Mouse (Mus musculus) 3T3-L1 (cell line): ENCODE measurements around the gene Kctd11.
"Not testable (repeated sequence)": the region's sequence is repeated elsewhere in the genome, so short reads cannot be mapped to it uniquely, and the experiment has no call there.

Experiments used
- DNase-seq: peaks from one replicate; pipeline ENCODE4 v3.0.0-alpha.2; 2015; ENCODE audit warnings: low read depth, low spot score

Gene Kctd11

DNA sequence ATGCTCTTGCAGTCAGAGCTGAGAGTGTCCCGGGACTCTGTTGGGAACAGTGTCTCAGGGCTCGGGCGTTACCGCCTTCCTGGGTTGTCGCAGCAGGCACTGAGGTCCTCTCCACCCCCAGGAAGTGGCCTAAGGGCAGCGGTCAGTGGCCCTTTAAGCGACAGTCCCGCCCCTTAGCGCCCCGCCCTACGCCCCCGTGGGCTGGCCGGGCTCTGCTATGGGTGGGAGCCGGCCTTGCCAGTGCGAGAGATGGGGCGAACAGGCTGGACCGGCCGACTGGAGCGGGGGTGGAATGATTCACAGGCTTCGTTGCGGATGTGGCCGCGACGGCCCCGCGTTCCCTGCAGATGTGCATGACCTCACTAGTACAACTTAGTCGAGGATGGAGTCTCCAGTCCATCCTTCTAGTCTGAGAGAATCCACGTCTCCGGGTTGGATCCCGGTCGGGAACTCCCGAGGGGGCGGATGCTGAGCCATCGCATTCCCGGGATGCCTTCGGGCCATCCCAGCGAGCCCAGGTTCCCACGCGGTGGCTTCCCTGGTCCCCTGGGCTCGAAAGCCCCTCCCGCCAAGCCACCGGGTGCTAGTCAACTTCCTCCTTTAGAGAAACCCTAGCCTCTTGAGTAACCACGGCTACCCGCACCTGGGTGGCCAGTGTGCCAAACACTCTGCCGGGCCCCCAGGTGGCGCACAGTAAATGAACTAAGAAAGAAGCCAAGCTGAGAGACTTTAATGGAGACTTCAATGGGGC, at the start of gene Kctd11:
TSS of gene Kctd11 (minus strand) at position 554 of the 751 bp plus-strand sequence.
- DNase-seq, result peak; percentile 86

DNA sequence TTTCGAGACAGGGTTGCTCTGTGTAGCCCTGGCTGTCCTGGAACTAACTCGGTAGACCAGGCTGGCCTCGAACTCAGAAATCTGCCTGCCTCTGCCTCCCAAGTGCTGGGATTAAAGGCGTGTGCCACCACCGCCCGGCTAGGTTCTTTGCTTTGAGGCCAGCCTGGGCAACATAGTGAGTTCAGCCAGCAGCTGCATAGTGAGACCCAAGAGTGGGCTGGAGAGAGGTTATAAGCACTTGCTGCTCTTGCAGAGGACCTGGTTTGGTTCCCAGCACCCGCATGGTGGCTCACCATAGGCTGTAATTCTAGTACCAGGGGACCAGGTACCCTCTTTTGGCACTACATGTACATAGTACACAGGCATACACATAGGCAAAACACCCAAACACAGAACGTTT, 49.0 kb upstream of the Kctd11 start:
- not testable (repeated sequence) for DNase-seq

DNA sequence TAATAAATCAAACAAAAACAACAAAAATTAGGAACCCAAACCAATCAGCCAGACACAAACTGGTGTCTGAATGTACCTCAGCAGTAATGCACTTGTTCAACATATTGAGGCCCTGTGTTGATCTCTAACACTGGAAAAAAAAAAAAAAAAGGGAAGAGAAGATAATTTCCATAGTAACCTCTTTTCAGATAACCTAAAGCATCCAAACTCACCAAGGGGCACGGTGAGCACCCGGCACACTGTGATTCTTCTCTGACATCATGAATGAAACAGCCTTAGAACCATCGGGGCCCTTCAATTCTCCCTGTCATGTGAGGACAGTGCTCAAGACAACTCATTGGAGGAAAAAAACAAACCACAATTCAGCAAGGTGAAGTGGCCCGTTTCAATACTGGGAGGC, 48.5 kb upstream of the Kctd11 start:
- DNase-seq, result no peak

DNA sequence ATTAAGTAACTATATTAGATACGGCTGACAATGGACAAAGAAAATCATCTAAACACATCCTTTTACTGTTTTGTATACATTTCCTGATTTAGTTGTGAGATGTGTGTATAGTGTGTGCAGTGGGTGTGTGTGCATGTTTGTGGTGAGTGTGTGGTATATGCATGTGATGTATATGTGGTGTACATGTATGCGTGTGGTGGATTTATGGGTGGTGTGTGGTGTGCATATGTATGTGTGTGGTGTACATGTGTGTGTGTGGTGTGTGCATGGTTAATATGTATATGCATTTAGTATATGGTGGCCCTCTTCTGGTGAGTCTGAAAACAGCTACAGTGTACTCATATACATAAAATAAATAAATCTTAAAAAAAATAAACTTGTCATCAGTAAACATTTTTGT, 46.3 kb upstream of the Kctd11 start:
- no peak for DNase-seq

DNA sequence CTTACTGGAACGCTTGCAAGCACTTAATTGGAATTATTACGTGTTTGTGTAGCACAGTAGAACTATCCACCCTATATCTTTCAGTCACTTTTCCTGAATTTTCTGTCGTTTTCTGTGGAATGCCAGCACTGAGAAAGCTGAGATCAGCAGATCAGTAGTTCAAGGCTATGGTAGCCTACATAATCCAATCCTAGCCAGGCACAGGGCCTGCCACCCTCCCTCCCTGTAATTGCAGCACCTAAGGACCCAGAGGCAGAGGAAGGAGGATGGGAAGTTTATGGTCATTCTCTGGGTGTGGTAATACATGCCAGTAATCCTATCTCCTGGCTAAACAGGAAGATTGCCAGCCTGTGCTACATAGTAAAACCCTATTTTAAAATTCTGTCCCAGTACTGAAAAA, 41.6 kb upstream of the Kctd11 start:
- DNase-seq, result no peak

DNA sequence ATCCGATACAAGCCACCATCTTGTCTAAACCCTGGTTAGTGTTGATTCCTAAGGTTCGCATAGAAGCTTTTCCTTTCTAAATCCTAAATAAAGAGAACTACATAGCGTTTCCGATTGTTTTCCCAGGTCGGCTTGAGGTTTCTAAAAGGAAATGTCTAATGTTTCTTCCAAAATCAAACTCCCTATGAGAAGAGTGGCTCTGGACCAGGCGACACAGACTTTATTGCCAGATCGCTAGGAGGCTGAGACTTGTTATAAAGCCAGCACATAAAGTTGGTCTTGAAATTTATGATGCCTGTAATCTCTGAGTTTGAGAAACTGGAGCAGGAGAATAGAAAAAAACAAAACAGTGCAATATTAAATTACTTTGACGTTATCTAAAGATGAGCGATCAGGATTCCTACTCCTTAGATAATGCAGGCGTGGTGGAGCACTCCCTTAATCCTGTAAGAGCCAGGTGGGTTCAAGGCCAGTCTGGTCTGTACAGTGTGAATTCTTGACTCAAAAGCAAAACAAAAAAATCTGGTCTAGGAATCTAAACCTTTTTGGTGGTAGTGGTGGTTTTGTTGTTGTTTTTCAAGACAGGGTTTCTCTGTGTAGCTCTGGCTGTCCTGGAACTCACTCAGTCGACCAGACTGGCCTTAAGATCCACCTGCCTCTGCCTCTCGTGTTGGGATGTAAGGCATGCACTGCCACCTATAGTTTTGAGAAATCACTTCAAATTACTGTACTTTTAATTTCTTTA, 41.0 kb upstream of the Kctd11 start:
- peak; percentile 44 for DNase-seq

DNA sequence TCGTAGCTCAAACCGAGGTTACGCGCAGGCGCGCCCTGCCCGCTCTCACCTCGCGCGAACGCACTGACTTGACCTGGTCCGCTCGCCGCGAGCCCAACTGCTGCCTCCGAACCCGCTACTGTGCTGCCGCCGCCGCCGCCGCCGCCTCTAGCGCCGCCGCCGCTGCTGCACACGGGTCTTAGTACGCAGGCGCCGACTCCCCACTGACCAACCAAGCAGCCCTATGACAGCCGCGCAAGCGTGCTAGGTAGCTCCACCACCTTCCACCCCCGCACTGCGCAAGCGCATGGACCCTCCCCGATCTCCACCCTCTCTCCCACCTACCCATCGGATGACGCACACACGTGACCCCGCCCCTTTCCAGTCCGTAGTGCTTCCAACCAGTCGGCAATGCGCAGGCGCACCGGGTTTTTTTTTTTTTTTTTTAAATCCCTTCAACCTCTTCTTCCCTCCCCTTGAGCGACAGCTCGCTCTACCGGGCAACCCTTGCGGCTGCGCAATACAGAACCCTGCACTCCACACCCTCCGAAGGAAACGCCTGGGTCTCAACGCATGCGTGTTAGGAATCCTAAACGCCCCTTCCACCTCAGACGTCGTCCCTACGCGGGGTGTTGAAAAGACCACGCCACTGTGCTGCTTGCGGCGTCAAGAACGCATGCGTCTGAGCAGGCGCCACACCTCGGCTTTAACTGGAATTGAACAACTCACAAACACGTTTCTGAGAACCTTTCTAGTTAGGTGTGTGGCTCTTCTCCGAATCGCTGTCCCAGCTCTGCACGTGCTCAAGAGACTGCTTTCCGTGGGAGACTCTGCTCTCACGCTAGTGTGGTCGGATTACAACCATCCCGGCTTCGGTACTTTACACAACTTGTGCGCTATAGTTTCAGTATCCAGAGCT, 40.2 kb upstream of the Kctd11 start, which contains the start of gene Eif5a:
TSS of gene Eif5a (minus strand) at position 845 of the 898 bp plus-strand sequence.
- peak; percentile 100 for DNase-seq

DNA sequence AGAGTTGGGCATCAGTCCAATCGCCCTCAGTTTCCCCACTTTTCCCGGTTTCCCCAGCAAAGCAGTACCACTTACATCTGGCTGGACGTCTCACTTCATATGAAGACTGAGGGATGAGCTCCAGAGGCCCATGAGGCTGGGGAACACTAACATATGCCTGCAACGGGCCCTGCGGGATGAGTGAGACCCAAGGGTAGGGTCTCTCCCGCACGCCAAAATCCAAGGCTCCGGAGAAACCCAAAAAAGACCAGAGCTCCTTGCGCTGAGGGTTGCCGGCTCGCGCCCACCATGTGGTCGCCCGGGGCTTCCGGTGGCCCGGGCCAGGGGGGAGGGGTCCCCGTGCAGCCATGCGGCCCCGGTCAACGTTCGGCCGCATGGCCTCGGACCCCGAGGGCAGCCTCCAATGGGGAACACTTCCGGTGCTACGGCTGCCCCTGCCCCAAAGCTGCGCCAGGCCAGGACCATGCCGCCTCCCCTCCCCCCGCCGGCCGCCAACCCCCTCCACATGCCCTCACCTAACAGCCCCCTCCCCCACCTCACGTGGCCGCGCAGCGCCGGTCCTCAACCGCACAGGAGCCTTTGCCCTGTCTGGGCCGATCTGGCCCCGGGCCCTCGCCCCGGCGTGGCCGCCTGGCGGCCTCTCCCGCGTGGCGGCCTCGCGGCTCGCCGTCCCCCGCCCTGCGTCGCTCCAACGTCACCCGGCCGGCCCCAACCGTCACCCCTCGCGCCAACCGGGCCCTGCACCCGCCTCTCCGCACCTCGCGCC, 39.2 kb upstream of the Kctd11 start:
- DNase-seq, result peak; percentile 45

DNA sequence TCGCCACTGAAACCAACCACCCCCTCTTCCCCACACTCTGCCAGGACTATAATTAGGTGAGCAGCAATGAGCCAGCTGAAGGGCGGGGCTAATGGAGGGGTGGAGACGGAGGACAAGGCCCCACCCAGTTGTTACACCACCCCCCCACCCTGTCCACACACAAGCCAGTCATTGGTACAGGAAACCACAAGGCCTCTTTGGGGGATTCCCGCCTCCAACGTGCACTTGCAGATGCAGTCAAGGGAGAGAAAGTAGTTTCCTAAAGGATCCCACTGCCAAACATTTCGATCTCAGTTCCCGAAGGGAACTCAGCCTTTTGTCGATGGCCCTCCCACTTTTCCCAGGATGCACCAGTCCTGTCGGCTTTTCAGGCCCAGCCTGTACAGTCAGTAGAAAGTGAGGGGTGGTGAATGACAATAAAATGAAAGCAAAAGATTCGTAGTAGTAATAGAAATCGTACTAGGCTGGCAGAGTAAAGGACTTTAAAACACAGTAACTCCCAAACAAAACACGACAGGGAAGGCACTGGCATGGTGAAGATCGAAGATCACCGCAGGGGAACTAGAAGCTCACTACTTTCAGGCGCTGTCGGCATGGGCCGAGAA, 38.6 kb upstream of the Kctd11 start:
- DNase-seq, result peak; percentile 95

DNA sequence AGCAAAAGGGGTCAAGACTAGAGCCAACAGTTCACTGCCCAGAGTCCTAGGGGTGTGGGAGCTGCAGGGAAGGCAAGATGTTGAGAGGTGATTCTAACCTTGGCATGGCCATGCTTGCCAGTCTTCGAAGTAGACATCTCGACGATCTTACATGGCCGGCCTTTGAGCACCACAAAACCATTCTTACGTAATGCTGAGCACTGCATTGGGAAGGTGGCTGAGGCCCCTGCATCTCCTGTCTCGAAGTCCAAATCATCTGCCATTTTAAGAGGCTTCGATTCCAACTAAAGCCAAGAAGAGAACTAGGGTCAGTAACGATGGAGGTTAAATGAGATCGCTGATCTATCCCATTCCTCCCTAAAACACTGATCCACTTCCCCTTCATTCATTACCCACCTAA, 37.8 kb upstream of the Kctd11 start:
- DNase-seq, result no peak

DNA sequence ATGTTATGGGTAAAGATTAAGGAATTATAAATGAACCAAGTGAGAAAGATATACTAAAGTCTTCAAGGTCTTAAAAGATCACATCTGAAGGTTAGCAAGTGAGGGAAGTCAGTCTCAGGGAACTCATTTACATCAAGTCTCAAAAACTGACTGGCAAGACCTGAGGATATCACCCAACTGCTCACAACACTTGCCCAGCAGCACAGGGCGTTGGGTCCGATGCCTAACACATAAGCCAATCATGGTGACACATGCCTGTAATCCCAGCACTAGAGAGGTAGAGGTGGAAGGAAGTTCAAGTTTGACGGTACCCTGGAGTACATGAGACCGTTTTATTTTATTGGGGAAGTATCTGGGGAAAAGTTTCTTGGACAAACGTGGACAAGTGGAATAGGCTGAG, 36.9 kb upstream of the Kctd11 start:
- no peak for DNase-seq

DNA sequence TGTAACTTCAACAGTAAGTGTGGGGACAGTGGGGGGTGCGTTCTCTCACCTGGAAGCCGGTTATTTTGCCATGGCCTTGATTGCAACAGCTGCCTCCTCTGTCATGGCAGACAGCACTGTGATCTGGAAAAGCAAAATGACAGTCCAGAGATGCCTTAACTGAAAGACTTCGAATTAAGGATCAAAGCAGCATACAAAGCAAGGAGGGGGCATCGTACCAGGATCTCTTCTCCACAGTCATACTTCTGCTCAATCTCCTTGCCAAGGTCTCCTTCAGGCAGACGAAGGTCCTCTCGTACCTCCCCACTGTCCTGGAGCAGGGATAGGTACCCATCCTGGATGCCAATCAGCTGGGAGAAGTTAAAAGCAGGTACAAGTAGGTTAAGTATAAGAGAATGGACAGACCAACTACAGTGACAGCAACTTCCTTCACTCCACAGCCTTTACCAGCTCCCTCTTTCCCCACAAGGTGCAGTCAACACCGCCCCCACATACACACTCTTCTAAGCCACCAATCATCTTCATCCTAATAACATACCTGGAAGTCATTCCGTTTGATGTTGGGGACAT, 36.3 kb upstream of the Kctd11 start:
- no peak for DNase-seq

DNA sequence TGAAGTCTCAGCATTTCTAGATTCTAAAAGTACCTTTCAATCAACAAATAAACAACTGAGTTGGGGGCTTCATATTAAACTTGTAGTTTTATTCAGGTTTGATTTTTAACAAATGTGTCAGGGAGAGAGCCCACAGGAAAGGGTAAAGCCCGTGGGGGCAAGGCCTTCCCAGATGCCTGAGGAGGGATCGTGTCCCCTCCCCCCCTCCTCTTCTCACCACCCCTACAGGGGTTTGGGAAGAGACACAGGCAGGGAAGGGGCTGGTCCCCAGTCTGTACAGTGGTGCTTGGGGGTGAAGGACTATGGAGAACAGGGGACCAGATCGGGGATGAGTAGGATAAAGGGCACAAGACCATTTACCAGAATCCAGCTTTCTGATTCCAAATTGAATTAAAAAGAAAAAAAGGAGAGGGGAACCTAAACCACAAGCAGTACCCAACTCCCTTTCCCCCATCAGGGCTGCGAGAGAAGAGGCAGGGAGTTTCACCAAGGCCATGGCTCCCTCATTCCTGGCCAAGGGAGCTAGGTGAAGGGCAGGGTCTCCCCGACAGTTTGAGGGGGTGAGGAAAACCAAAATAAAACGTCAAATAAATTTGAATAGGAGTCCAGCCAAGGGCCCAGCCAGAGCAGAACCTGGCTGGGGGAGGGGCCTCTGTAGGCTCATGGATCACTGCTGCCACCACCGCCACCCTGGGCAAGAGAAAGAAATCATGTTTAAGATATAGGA, 35.6 kb upstream of the Kctd11 start:
- not testable (repeated sequence) for DNase-seq

DNA sequence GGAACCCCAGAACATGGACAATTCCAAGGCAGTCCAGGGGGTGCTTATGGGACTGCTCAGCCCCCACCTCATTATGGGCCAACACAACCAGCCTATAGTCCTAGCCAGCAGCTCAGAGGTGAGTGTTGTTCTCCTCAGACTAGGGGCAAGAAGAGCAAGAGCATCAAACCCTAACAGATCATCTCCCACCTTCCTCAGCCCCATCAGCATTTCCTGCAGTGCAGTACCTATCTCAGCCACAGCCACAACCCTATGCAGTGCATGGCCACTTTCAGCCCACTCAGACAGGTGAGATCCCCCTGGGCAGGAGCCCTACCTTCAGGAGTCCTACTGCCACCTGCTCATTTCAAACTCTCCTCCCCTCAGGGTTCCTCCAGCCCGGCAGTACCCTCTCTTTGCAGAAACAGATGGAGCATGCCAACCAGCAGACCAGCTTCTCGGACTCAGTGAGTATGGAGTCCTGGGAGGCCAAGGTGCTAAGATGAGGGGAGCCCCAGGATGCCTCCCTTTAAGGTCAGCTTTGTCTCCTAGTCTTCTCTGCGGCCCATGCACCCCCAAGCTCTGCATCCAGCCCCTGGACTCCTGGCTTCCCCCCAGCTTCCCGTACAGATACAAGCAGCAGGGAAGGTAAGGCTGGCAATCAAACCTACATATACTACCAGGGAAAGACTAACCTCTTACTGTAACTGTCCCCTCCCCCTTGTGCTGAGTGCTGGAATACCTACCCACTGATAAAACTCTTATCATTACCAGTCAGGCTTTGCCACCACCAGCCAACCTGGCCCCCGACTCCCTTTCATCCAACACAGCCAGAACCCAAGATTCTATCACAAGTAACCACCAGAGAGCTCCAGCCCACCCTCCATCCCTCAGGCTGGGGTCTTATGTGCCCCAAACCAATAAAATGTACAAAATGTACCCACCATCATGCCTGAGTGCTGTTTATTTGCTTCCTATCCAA, 34.7 kb upstream of the Kctd11 start:
- DNase-seq, result peak; percentile 23

DNA sequence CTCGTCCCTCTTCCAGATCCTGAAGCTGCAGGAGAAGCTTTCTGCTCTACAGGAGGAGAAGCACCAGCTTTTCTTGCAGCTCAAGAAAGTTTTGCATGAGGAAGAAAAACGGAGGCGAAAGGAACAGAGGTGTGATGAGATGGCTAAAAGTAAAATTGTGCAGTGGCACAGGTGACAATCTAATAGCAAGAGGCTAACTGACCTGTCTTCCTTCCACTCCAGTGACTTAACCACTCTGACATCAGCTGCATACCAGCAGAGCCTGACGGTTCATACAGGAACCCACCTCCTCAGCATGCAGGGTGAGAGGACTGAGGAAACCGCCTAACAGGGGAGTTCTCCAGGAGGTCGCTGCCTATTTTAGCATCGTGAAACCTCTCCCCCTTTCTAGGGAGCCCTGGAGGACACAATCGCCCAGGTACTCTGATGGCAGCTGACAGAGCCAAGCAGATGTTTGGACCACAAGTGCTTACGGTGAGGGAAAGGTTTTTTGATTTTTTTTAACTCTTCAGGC, 33.8 kb upstream of the Kctd11 start:
- peak; percentile 21 for DNase-seq

DNA sequence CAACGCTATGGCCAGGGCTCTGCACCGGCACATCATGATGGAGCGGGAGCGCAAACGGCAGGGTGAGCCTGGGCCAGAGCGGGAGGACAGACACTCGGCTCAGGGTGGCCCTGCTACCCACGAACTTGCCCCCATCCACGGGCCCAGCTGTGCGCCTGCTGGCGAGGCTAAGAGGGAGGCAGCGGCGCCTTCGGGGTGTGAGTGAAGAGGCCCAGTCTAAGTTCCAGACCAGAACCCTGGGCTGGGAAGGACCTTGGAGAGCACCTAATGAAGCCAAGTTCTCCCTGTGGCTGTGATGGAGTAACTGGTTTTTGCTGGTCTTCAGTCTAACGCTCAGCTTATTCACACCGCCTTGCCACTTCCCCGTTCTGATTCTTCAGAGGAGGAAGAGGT, 33.2 kb upstream of the Kctd11 start:
- DNase-seq, result peak; percentile 83

DNA sequence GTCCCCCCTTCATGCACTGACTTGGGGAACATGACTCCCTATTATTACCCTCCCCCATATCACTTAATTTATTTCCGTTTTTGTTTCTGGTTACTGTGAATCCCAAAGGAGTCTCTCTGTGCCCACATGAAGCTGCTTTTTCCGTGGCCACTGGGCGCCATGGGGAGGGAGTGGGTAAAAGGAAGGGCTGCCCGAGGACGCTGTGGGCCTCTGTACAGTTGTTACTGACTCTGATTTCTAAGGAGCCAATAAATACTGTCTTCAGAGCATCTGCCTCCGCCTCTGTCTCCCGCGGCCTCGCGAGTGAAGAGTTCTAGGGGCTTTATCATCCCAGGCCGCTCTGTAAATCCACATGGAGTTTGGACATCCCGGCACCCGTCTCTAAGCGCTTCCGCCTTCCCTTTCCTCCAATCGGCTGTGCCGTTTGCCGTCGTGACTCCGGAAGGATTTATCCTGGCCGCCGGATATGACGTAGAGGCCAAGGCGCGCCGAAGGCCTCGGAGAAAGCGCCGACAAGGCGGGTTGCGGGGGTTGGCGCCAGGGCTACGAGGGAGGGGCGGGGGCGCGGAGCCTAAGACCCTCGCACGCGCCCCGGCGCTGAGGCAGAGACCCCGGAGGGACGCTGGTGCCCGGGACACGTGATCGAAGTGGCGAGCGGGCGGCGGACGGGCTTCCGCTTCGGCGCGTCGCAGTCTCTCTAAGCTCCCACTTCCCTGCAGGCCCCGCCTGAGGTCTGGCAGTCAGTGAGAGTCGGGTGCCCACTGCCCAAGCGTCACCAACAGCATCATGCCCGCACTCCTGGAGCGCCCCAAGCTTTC, 32.6 kb upstream of the Kctd11 start, which contains the start of gene Gps2:
TSS of gene Gps2 (plus strand) at position 335 of the 818 bp plus-strand sequence.
- peak; percentile 95 for DNase-seq
